Mouse (Mus musculus) myocyte (in vitro differentiated cells): ENCODE measurements around the gene Gm45713. TPM values are rescaled to one million over a fixed set of nuclear protein-coding genes. Genes with fewer than 3 reads are reported as not detected.

Source experiments
- H3K27me3 ChIP-seq: one replicate; pipeline ENCODE4 v1.6.1; 2011; ENCODE audit not compliant: control insufficient read depth, insufficient read depth, insufficient read length
- H3K36me3 ChIP-seq: one replicate; pipeline ENCODE4 v1.6.1; 2011; ENCODE audit not compliant: control insufficient read depth, insufficient read depth
- H3K4me2 ChIP-seq: one replicate; pipeline ENCODE4 v1.6.1; 2011; ENCODE audit warnings: low read depth, control low read depth
- H3K4me3 ChIP-seq: one replicate; pipeline ENCODE4 v1.5.1; 2011; ENCODE audit warnings: mild to moderate bottlenecking, control low read depth, moderate library complexity
- H3K79me2 ChIP-seq: one replicate; pipeline ENCODE4 v1.6.1; 2011; ENCODE audit not compliant: control insufficient read depth, insufficient read depth
- H3ac ChIP-seq: one replicate; pipeline ENCODE4 v1.6.1; 2011; ENCODE audit not compliant: control insufficient read depth, insufficient read length
- CEBPB ChIP-seq: IDR thresholded peaks from 2 replicates; pipeline ENCODE4 v1.6.1; 2011; ENCODE audit warnings: mild to moderate bottlenecking, moderate library complexity; ENCODE audit not compliant: poor library complexity, insufficient read depth, severe bottlenecking
- E2F4 ChIP-seq: IDR thresholded peaks from one replicate; pipeline ENCODE4 v1.6.1; 2011; ENCODE audit warnings: mild to moderate bottlenecking, control low read depth, moderate library complexity; ENCODE audit not compliant: insufficient read depth
- MAX ChIP-seq: IDR thresholded peaks from one replicate; pipeline ENCODE4 v1.6.1; 2011; ENCODE audit warnings: low read depth, mild to moderate bottlenecking, control low read depth
- MYOD1 ChIP-seq, 3 experiments: IDR thresholded peaks; one replicate each; pipeline ENCODE4 v1.6.1; 2011; ENCODE audit warnings: control low read depth in 2 of 3, low read depth in 2 of 3, mild to moderate bottlenecking in 2 of 3, moderate library complexity in 1 of 3; ENCODE audit not compliant: insufficient read length in 2 of 3, control insufficient read depth in 1 of 3
- MYOG ChIP-seq, 3 experiments: IDR thresholded peaks; one replicate each; pipeline ENCODE4 v1.6.1; 2011; ENCODE audit warnings: control low read depth in 2 of 3, low read depth in 2 of 3, mild to moderate bottlenecking in 2 of 3; ENCODE audit not compliant: insufficient read length in 2 of 3, control insufficient read depth in 1 of 3, insufficient read depth in 1 of 3
- POLR2A ChIP-seq: IDR thresholded peaks from one replicate; pipeline ENCODE4 v1.6.1; 2011; ENCODE audit warnings: low read depth, mild to moderate bottlenecking, control low read depth, moderate library complexity; ENCODE audit not compliant: insufficient read length
- POLR2AphosphoS2 ChIP-seq: IDR thresholded peaks from one replicate; pipeline ENCODE4 v1.6.1; 2011; ENCODE audit warnings: low read depth, control low read depth; ENCODE audit not compliant: insufficient read length
- REST ChIP-seq: IDR thresholded peaks from one replicate; pipeline ENCODE4 v1.6.1; 2011; ENCODE audit warnings: mild to moderate bottlenecking, control low read depth, moderate library complexity; ENCODE audit not compliant: insufficient read depth, insufficient read length
- SRF ChIP-seq: IDR thresholded peaks from one replicate; pipeline ENCODE4 v1.6.1; 2011; ENCODE audit warnings: low read depth; ENCODE audit not compliant: control insufficient read depth, insufficient read length
- TCF12 ChIP-seq: IDR thresholded peaks from one replicate; pipeline ENCODE4 v1.6.1; 2011; ENCODE audit warnings: mild to moderate bottlenecking, control low read depth; ENCODE audit not compliant: poor library complexity, insufficient read depth, severe bottlenecking
- TCF3 ChIP-seq: IDR thresholded peaks from one replicate; pipeline ENCODE4 v1.6.1; 2011; ENCODE audit warnings: low read depth, control low read depth; ENCODE audit not compliant: insufficient read length
- USF1 ChIP-seq: IDR thresholded peaks from one replicate; pipeline ENCODE4 v1.6.1; 2011; ENCODE audit warnings: low read depth, mild to moderate bottlenecking, control low read depth, moderate library complexity
- polyA plus RNA-seq: library from polyadenylated mRNA; unstranded; fragments of >200 nt; fragmentation: generic; extraction: Trizol; gene quantifications from one replicate; pipeline ENCODE4 v1.2.1, GENCODE M21; 2012; ENCODE audit warnings: missing spikeins

Gm45713 gene
- polyA plus RNA-seq, 1 experiment = 3.6 TPM

GRCm38 (mm10) chr7:45167761-45168445, 31.9 kb upstream of the Gm45713 start:
- Histone ChIP-seq H3K79me2 (no peaks in the 10 kb centered on the region), H3K4me3 (no peak overlapping the region), H3K27me3 (peaks cover 59% of the 10 kb centered on the region), H3K36me3 (no peaks in the 10 kb centered on the region), H3ac (no peak overlapping the region), H3K4me2 (no peak overlapping the region)
- TF ChIP-seq POLR2AphosphoS2 (no peak), POLR2A (no peak), TCF12 (no peak), MYOD1 (IDR thresholded peaks at IDR 0.05; ENCODE audit: control insufficient read depth in 1 of 3, insufficient read length in 2 of 3, low read depth in 2 of 3) (no peak), SRF (no peak), E2F4 (no peak), TCF3 (no peak), REST (no peak), USF1 (no peak), MAX (no peak), MYOG (IDR thresholded peaks at IDR 0.05; ENCODE audit: control insufficient read depth in 1 of 3, insufficient read depth in 1 of 3, insufficient read length in 2 of 3, low read depth in 2 of 3) (no peak), CEBPB (no peak)

- H3K4me2 ChIP-seq = no peak overlapping the region
- H3K4me3 ChIP-seq = no peak overlapping the region
- H3K36me3 ChIP-seq = no peaks in the 10 kb centered on the region
- peaks cover 59% of the 10 kb centered on the region for H3K27me3 ChIP-seq
- no peak for TF ChIP-seq TCF12
- no peak for TF ChIP-seq MYOD1 (IDR thresholded peaks at IDR 0.05; ENCODE audit: control insufficient read depth in 1 of 3, insufficient read length in 2 of 3, low read depth in 2 of 3)
- no peak for TF ChIP-seq POLR2A
- TF ChIP-seq CEBPB = no peak
- TF ChIP-seq E2F4 = no peak
- no peak for TF ChIP-seq MYOG (IDR thresholded peaks at IDR 0.05; ENCODE audit: control insufficient read depth in 1 of 3, insufficient read depth in 1 of 3, insufficient read length in 2 of 3, low read depth in 2 of 3)
- no peaks in the 10 kb centered on the region for H3K79me2 ChIP-seq
- H3ac ChIP-seq = no peak overlapping the region
These were observed 30.9 kb upstream of the Gm45713 start for GRCm38 (mm10) chr7:45166950-45167401.

- Histone ChIP-seq H3K79me2 (no peaks in the 10 kb centered on the region), H3ac (no peak overlapping the region), H3K4me2 (no peak overlapping the region), H3K4me3 (no peak overlapping the region), H3K27me3 (peaks cover 57% of the 10 kb centered on the region), H3K36me3 (no peaks in the 10 kb centered on the region)
- TF ChIP-seq E2F4 = no peak
- TF ChIP-seq SRF = no peak
- no peak for TF ChIP-seq MYOG (IDR thresholded peaks at IDR 0.05; ENCODE audit: control insufficient read depth in 1 of 3, insufficient read depth in 1 of 3, insufficient read length in 2 of 3, low read depth in 2 of 3)
- no peak for TF ChIP-seq TCF3
- no peak for TF ChIP-seq MAX
- no peak for TF ChIP-seq POLR2AphosphoS2
- no peak for TF ChIP-seq POLR2A
These were observed 29.7 kb upstream of the Gm45713 start for GRCm38 (mm10) chr7:45165701-45166100.

- Histone ChIP-seq H3K4me2 (no peak overlapping the region), H3ac (no peak overlapping the region), H3K27me3 (peaks cover 55% of the 10 kb centered on the region), H3K4me3 (no peak overlapping the region), H3K36me3 (no peaks in the 10 kb centered on the region), H3K79me2 (no peaks in the 10 kb centered on the region)
- TF ChIP-seq USF1 = no peak
- no peak for TF ChIP-seq E2F4
- TF ChIP-seq MYOG (IDR thresholded peaks at IDR 0.05; ENCODE audit: control insufficient read depth in 1 of 3, insufficient read depth in 1 of 3, insufficient read length in 2 of 3, low read depth in 2 of 3) = no peak
- TF ChIP-seq TCF3 = no peak
- TF ChIP-seq MYOD1 (IDR thresholded peaks at IDR 0.05; ENCODE audit: control insufficient read depth in 1 of 3, insufficient read length in 2 of 3, low read depth in 2 of 3) = no peak
- no peak for TF ChIP-seq MAX
- no peak for TF ChIP-seq POLR2AphosphoS2
- TF ChIP-seq TCF12 = no peak
- no peak for TF ChIP-seq REST
These were observed 28.8 kb upstream of the Gm45713 start for GRCm38 (mm10) chr7:45164833-45165232.

GRCm38 (mm10) chr7:45163735-45164490, 27.9 kb upstream of the Gm45713 start, which contains the start of gene Slc17a7:
Slc17a7 (plus strand) TSS chr7:45163949.
- H3ac ChIP-seq = no peak within 1 kb of the TSS
- no peaks in the 10 kb centered on the region for H3K79me2 ChIP-seq
- no peak for TF ChIP-seq MAX
- TF ChIP-seq MYOG (IDR thresholded peaks at IDR 0.05; ENCODE audit: control insufficient read depth in 1 of 3, insufficient read depth in 1 of 3, insufficient read length in 2 of 3, low read depth in 2 of 3) = no peak
- no peak for TF ChIP-seq E2F4
- TF ChIP-seq SRF = no peak
- no peak for TF ChIP-seq TCF12
- no peak for TF ChIP-seq MYOD1 (IDR thresholded peaks at IDR 0.05; ENCODE audit: control insufficient read depth in 1 of 3, insufficient read length in 2 of 3, low read depth in 2 of 3)
- TF ChIP-seq REST = no peak
- TF ChIP-seq USF1 = no peak
- TF ChIP-seq POLR2A = no peak
- TF ChIP-seq TCF3 = no peak
- no peak for TF ChIP-seq CEBPB
- TF ChIP-seq POLR2AphosphoS2 = no peak
- H3K4me3 ChIP-seq = no peak within 1 kb of the TSS
- peaks cover 54% of the 10 kb centered on the region for H3K27me3 ChIP-seq
- no peaks in the 10 kb centered on the region for H3K36me3 ChIP-seq
- peak within 1 kb of the TSS; percentile 27 for H3K4me2 ChIP-seq
